Mouse (Mus musculus) midbrain, embryonic 14.5 days (tissue): Measurements from ENCODE around the gene Ap1m1. TPM values are rescaled to one million over a fixed set of nuclear protein-coding genes. Genes with fewer than 3 reads are reported as not detected.

Experiments
- ATAC-seq: fragments of 200-750 bp; cut with Nextera tagmentation; 2 replicates; pipeline ENCODE4 v1.8.0; 2017; ENCODE audit warnings: moderate number of reproducible peaks, moderate library complexity; ENCODE audit not compliant: low FRiP score, low TSS enrichment
- DNase-seq: peaks from one replicate; pipeline ENCODE4 v3.0.0-alpha.2; 2015
- H3K27ac ChIP-seq: fragments of 300-500 bp; sonication (generic); replicated peaks from 2 replicates; pipeline ENCODE4 v1.5.1; 2014; ENCODE audit warnings: mild to moderate bottlenecking, low read depth, low read length, moderate library complexity
- H3K27me3 ChIP-seq: fragments of 300-500 bp; sonication (generic); 2 replicates; pipeline ENCODE4 v1.6.1; 2014; ENCODE audit warnings: low read length, control low read depth, mixed read lengths; ENCODE audit not compliant: control insufficient read depth, insufficient read depth
- H3K36me3 ChIP-seq: fragments of 300-500 bp; sonication (generic); 2 replicates; pipeline ENCODE4 v1.6.1; 2014; ENCODE audit warnings: low read length, control low read depth; ENCODE audit not compliant: control insufficient read depth, insufficient read depth
- H3K4me1 ChIP-seq: fragments of 300-500 bp; sonication (generic); 2 replicates; pipeline ENCODE4 v1.6.1; 2014; ENCODE audit warnings: mild to moderate bottlenecking, antibody characterized with exemption, low read length, control low read depth; ENCODE audit not compliant: control insufficient read depth, insufficient read depth
- H3K4me2 ChIP-seq: fragments of 300-500 bp; sonication (generic); 2 replicates; pipeline ENCODE4 v1.6.1; 2014; ENCODE audit warnings: mild to moderate bottlenecking, low read length, moderate library complexity
- H3K4me3 ChIP-seq: fragments of 300-500 bp; sonication (generic); replicated peaks from 2 replicates; pipeline ENCODE4 v1.5.1; 2014; ENCODE audit warnings: low read depth, low read length
- H3K9ac ChIP-seq: fragments of 300-500 bp; sonication (generic); replicated peaks from 2 replicates; pipeline ENCODE4 v1.6.1; 2014; ENCODE audit warnings: mild to moderate bottlenecking, low read length, moderate library complexity
- H3K9me3 ChIP-seq: fragments of 300-500 bp; sonication (generic); 2 replicates; pipeline ENCODE4 v1.6.1; 2016; ENCODE audit warnings: low read length, control low read depth, mixed read lengths; ENCODE audit not compliant: control insufficient read depth
- WGBS: fragments of 180-500 bp; shearing (Covaris S2); extraction: QIAGEN DNeasy Blood & Tissue Kit; methylation state at CpG from one replicate; pipeline ENCODE4 v1.1.7; 2014; 5-methylcytosine and 5-hydroxymethylcytosine counted together
- polyA plus RNA-seq: library from polyadenylated mRNA; unstranded; fragments of >200 nt; fragmentation: Nextera tagmentation; extraction: Ambion mirVana; gene quantifications from 2 replicates; pipeline ENCODE4 v1.2.1, GENCODE M21; 2014

The Ap1m1 gene
- polyA plus RNA-seq, 1 experiment from 2014 or later: 235 TPM

- Histone ChIP-seq H3K4me2 (no peak overlapping the region), H3K36me3 (no peaks in the 10 kb centered on the region), H3K4me1 (no peaks in the 10 kb centered on the region), H3K27me3 (no peaks in the 10 kb centered on the region), H3K9me3 (no peaks in the 10 kb centered on the region), H3K4me3 (no peak overlapping the region), H3K9ac (no peak overlapping the region), H3K27ac (no peak overlapping the region)
- WGBS: 71% methylated on average over 3 of the region's 3 CpGs
- ATAC-seq (no peak), DNase-seq (no peak)
These were observed 31.9 kb downstream of the Ap1m1 start for GRCm38 (mm10) chr8:72271691-72272090.

- H3K4me3 ChIP-seq: no peak overlapping the region
- ATAC-seq (no peak), DNase-seq (peak; percentile 64)
- H3K9me3 ChIP-seq: no peaks in the 10 kb centered on the region
- no peak overlapping the region for H3K4me2 ChIP-seq
- no peaks in the 10 kb centered on the region for H3K36me3 ChIP-seq
- H3K4me1 ChIP-seq: no peaks in the 10 kb centered on the region
- no peak overlapping the region for H3K9ac ChIP-seq
- 16% methylated on average over 3 of the region's 3 CpGs for WGBS
- H3K27me3 ChIP-seq: no peaks in the 10 kb centered on the region
- no peak overlapping the region for H3K27ac ChIP-seq
These were observed 32.5 kb downstream of the Ap1m1 start for GRCm38 (mm10) chr8:72272361-72272760.

- no peaks in the 10 kb centered on the region for H3K9me3 ChIP-seq
- H3K9ac ChIP-seq: no peak overlapping the region
- H3K27me3 ChIP-seq: no peaks in the 10 kb centered on the region
- DNase-seq (no peak), ATAC-seq (no peak)
- H3K4me2 ChIP-seq: no peak overlapping the region
- H3K27ac ChIP-seq: no peak overlapping the region
- 67% methylated on average over 1 of the region's 1 CpGs for WGBS
- H3K4me3 ChIP-seq: no peak overlapping the region
- no peaks in the 10 kb centered on the region for H3K36me3 ChIP-seq
- no peaks in the 10 kb centered on the region for H3K4me1 ChIP-seq
These were observed 33.4 kb downstream of the Ap1m1 start for GRCm38 (mm10) chr8:72273111-72273770.

GRCm38 (mm10) chr8:72273807-72274206 is 34.0 kb downstream of the Ap1m1 start:
- DNase-seq (no peak), ATAC-seq (no peak)
- no peak overlapping the region for H3K4me2 ChIP-seq
- WGBS: 79% methylated on average over 5 of the region's 5 CpGs
- no peak overlapping the region for H3K9ac ChIP-seq
- no peak overlapping the region for H3K4me3 ChIP-seq
- H3K9me3 ChIP-seq: no peaks in the 10 kb centered on the region
- H3K4me1 ChIP-seq: no peaks in the 10 kb centered on the region
- no peak overlapping the region for H3K27ac ChIP-seq
- H3K27me3 ChIP-seq: no peaks in the 10 kb centered on the region
- no peaks in the 10 kb centered on the region for H3K36me3 ChIP-seq

- H3K36me3 ChIP-seq: no peaks in the 10 kb centered on the region
- no peak overlapping the region for H3K4me2 ChIP-seq
- ATAC-seq (no peak), DNase-seq (no peak)
- H3K9me3 ChIP-seq: no peaks in the 10 kb centered on the region
- WGBS: 83% methylated on average over 3 of the region's 3 CpGs
- no peak overlapping the region for H3K9ac ChIP-seq
- H3K27ac ChIP-seq: no peak overlapping the region
- no peaks in the 10 kb centered on the region for H3K4me1 ChIP-seq
- no peak overlapping the region for H3K4me3 ChIP-seq
- H3K27me3 ChIP-seq: no peaks in the 10 kb centered on the region
These were observed 37.4 kb downstream of the Ap1m1 start for GRCm38 (mm10) chr8:72277244-72277643.

- Histone ChIP-seq H3K27ac (no peak overlapping the region), H3K9me3 (no peaks in the 10 kb centered on the region), H3K4me2 (no peak overlapping the region), H3K9ac (no peak overlapping the region), H3K36me3 (no peaks in the 10 kb centered on the region), H3K27me3 (no peaks in the 10 kb centered on the region), H3K4me1 (no peaks in the 10 kb centered on the region), H3K4me3 (no peak overlapping the region)
- WGBS: 78% methylated on average over 7 of the region's 7 CpGs
- DNase-seq (no peak), ATAC-seq (no peak)
These were observed 39.3 kb downstream of the Ap1m1 start for GRCm38 (mm10) chr8:72279151-72279550.

- DNase-seq (peak; percentile 14), ATAC-seq (no peak)
- Histone ChIP-seq H3K4me3 (no peak overlapping the region), H3K9me3 (no peaks in the 10 kb centered on the region), H3K9ac (no peak overlapping the region), H3K36me3 (no peaks in the 10 kb centered on the region), H3K4me1 (no peaks in the 10 kb centered on the region), H3K27ac (no peak overlapping the region), H3K4me2 (no peak overlapping the region), H3K27me3 (no peaks in the 10 kb centered on the region)
- WGBS: 46% methylated on average over 3 of the region's 3 CpGs
These were observed 41.8 kb downstream of the Ap1m1 start for GRCm38 (mm10) chr8:72281634-72282033.

- 74% methylated on average over 4 of the region's 4 CpGs for WGBS
These were observed 45.5 kb downstream of the Ap1m1 start for GRCm38 (mm10) chr8:72285285-72285684.

GRCm38 (mm10) chr8:72289051-72289450 is 49.2 kb downstream of the Ap1m1 start:
- ATAC-seq (no peak), DNase-seq (no peak)
- H3K36me3 ChIP-seq: no peaks in the 10 kb centered on the region
- no peaks in the 10 kb centered on the region for H3K27me3 ChIP-seq
- no peak overlapping the region for H3K4me3 ChIP-seq
- no peaks in the 10 kb centered on the region for H3K4me1 ChIP-seq
- no peak overlapping the region for H3K27ac ChIP-seq
- H3K9ac ChIP-seq: no peak overlapping the region
- H3K9me3 ChIP-seq: no peaks in the 10 kb centered on the region
- H3K4me2 ChIP-seq: no peak overlapping the region

More at GRCm38 (mm10) chr8:72285285-72285684, 45.5 kb downstream of the Ap1m1 start:
- no peaks in the 10 kb centered on the region for H3K4me1 ChIP-seq
- H3K27ac ChIP-seq: no peak overlapping the region
- no peak for ATAC-seq
- no peak overlapping the region for H3K4me3 ChIP-seq
- no peaks in the 10 kb centered on the region for H3K9me3 ChIP-seq
- H3K27me3 ChIP-seq: no peaks in the 10 kb centered on the region
- no peak overlapping the region for H3K9ac ChIP-seq
- no peak for DNase-seq
- no peaks in the 10 kb centered on the region for H3K36me3 ChIP-seq
- H3K4me2 ChIP-seq: no peak overlapping the region
